Mouse (Mus musculus): ENCODE measurements around the gene Adat3. TPM values are rescaled to one million over a fixed set of nuclear protein-coding genes. Genes with fewer than 3 reads are reported as not detected.
"Not testable (repeated sequence)": the region's sequence is repeated elsewhere in the genome, so short reads cannot be mapped to it uniquely, and the experiment has no call there.

The Adat3 gene
- polyA plus RNA-seq, 1 experiment from 2014 or later = 6.0 TPM

GRCm38 (mm10) chr10:80605721-80606120 lies 3.0 kb downstream of the Adat3 start, which contains the start of gene Gm49322:
TSS of gene Gm49322 (plus strand) at chr10:80606021.
- H3K4me2 ChIP-seq; H3K4me3 ChIP-seq; H3K9ac ChIP-seq; H3K9me3 ChIP-seq; ATAC-seq (replicated peaks); H3K27ac ChIP-seq; H3K27me3 ChIP-seq (replicated peaks): not testable (repeated sequence)
- WGBS = 86% methylated on average over 4 of the region's 4 CpGs
- Histone ChIP-seq H3K36me3 (replicated peaks) (peaks cover 16% of the 10 kb centered on the region; the same call in 1 of the 2 replicates), H3K4me1 (peaks cover 19% of the 10 kb centered on the region)

GRCm38 (mm10) chr10:80606306-80606705 lies 3.6 kb downstream of the Adat3 start:
- ATAC-seq (replicated peaks) = no peak
- 96% methylated on average over 23 of the region's 23 CpGs for WGBS

GRCm38 (mm10) chr10:80606737-80607350 lies 4.2 kb downstream of the Adat3 start:
- H3K9me3 ChIP-seq = no peaks in the 10 kb centered on the region
- H3K36me3 ChIP-seq (replicated peaks) = peaks cover 16% of the 10 kb centered on the region; the same call in 1 of the 2 replicates
- H3K4me1 ChIP-seq = peaks cover 19% of the 10 kb centered on the region
- H3K9ac ChIP-seq = no peak overlapping the region
- no peak for ATAC-seq (replicated peaks)
- no peak overlapping the region for H3K27ac ChIP-seq
- WGBS = 94% methylated on average over 34 of the region's 34 CpGs
- no peak overlapping the region for H3K4me2 ChIP-seq
- H3K4me3 ChIP-seq = no peak overlapping the region
- no peaks in the 10 kb centered on the region for H3K27me3 ChIP-seq (replicated peaks)

More at GRCm38 (mm10) chr10:80606306-80606705, 3.6 kb downstream of the Adat3 start:
- Histone ChIP-seq H3K27me3 (replicated peaks) (no peaks in the 10 kb centered on the region), H3K4me3 (no peak overlapping the region), H3K27ac (no peak overlapping the region), H3K4me2 (no peak overlapping the region), H3K4me1 (peaks cover 19% of the 10 kb centered on the region), H3K36me3 (replicated peaks) (peaks cover 16% of the 10 kb centered on the region; the same call in 1 of the 2 replicates), H3K9ac (no peak overlapping the region), H3K9me3 (no peaks in the 10 kb centered on the region)

GRCm38 (mm10) chr10:80608435-80608834 lies 5.8 kb downstream of the Adat3 start:
- H3K4me2 ChIP-seq = no peak overlapping the region
- 81% methylated on average over 3 of the region's 3 CpGs for WGBS
- no peaks in the 10 kb centered on the region for H3K27me3 ChIP-seq (replicated peaks)
- no peak overlapping the region for H3K4me3 ChIP-seq
- H3K9ac ChIP-seq = no peak overlapping the region
- peaks cover 19% of the 10 kb centered on the region; the same call in 1 of the 2 replicates for H3K36me3 ChIP-seq (replicated peaks)
- H3K4me1 ChIP-seq = peaks cover 12% of the 10 kb centered on the region
- H3K27ac ChIP-seq = no peak overlapping the region
- no peak for ATAC-seq (replicated peaks)
- H3K9me3 ChIP-seq = no peaks in the 10 kb centered on the region

- Histone ChIP-seq H3K4me3 (no peak overlapping the region), H3K9me3 (no peaks in the 10 kb centered on the region), H3K27ac (no peak overlapping the region), H3K27me3 (replicated peaks) (no peaks in the 10 kb centered on the region), H3K36me3 (replicated peaks) (peaks cover 19% of the 10 kb centered on the region; the same call in 1 of the 2 replicates), H3K9ac (no peak overlapping the region), H3K4me1 (peaks cover 2% of the 10 kb centered on the region; the same call in 1 of the 2 replicates), H3K4me2 (no peak overlapping the region)
- 93% methylated on average over 10 of the region's 10 CpGs for WGBS
- no peak for ATAC-seq (replicated peaks)
Measured at GRCm38 (mm10) chr10:80609269-80609924, 6.7 kb downstream of the Adat3 start.

GRCm38 (mm10) chr10:80610116-80610785 lies 7.6 kb downstream of the Adat3 start:
- Histone ChIP-seq H3K27ac (no peak overlapping the region), H3K36me3 (replicated peaks) (peaks cover 24% of the 10 kb centered on the region; the same call in 1 of the 2 replicates), H3K4me1 (no peaks in the 10 kb centered on the region), H3K4me3 (no peak overlapping the region), H3K27me3 (replicated peaks) (no peaks in the 10 kb centered on the region), H3K9ac (no peak overlapping the region), H3K4me2 (no peak overlapping the region), H3K9me3 (no peaks in the 10 kb centered on the region)
- 92% methylated on average over 9 of the region's 9 CpGs for WGBS
- no peak for ATAC-seq (replicated peaks)

- no peak overlapping the region for H3K9ac ChIP-seq
- WGBS = 81% methylated on average over 4 of the region's 4 CpGs
- H3K27me3 ChIP-seq (replicated peaks) = no peaks in the 10 kb centered on the region
- no peak overlapping the region for H3K27ac ChIP-seq
- ATAC-seq (replicated peaks) = no peak
- no peaks in the 10 kb centered on the region for H3K4me1 ChIP-seq
- no peaks in the 10 kb centered on the region for H3K9me3 ChIP-seq
- peaks cover 31% of the 10 kb centered on the region for H3K36me3 ChIP-seq (replicated peaks)
- no peak overlapping the region for H3K4me2 ChIP-seq
- no peak overlapping the region for H3K4me3 ChIP-seq
Measured at GRCm38 (mm10) chr10:80611024-80611423, 8.3 kb downstream of the Adat3 start.

- peaks cover 24% of the 10 kb centered on the region for H3K36me3 ChIP-seq (replicated peaks)
- H3K4me3 ChIP-seq = no peak overlapping the region
- no peak overlapping the region for H3K4me2 ChIP-seq
- no peak overlapping the region for H3K27ac ChIP-seq
- H3K9ac ChIP-seq = no peak overlapping the region
- 94% methylated on average over 3 of the region's 3 CpGs for WGBS
- no peaks in the 10 kb centered on the region for H3K9me3 ChIP-seq
- no peaks in the 10 kb centered on the region for H3K27me3 ChIP-seq (replicated peaks)
- no peaks in the 10 kb centered on the region for H3K4me1 ChIP-seq
- ATAC-seq (replicated peaks) = no peak
Measured at GRCm38 (mm10) chr10:80611905-80612304, 9.2 kb downstream of the Adat3 start.

- Histone ChIP-seq H3K4me3 (no peak overlapping the region), H3K27ac (no peak overlapping the region), H3K36me3 (replicated peaks) (peaks cover 19% of the 10 kb centered on the region), H3K4me1 (no peaks in the 10 kb centered on the region), H3K4me2 (no peak overlapping the region), H3K9ac (no peak overlapping the region), H3K9me3 (no peaks in the 10 kb centered on the region), H3K27me3 (replicated peaks) (no peaks in the 10 kb centered on the region)
- no peak for ATAC-seq (replicated peaks)
- 90% methylated on average over 3 of the region's 3 CpGs for WGBS
Measured at GRCm38 (mm10) chr10:80613821-80614220, 11.1 kb downstream of the Adat3 start.

GRCm38 (mm10) chr10:80614351-80614750 lies 11.7 kb downstream of the Adat3 start:
- Histone ChIP-seq H3K27me3 (replicated peaks) (no peaks in the 10 kb centered on the region), H3K27ac (no peak overlapping the region), H3K36me3 (replicated peaks) (peaks cover 16% of the 10 kb centered on the region), H3K4me3 (no peak overlapping the region), H3K4me1 (no peaks in the 10 kb centered on the region), H3K9ac (no peak overlapping the region), H3K4me2 (no peak overlapping the region), H3K9me3 (no peaks in the 10 kb centered on the region)
- ATAC-seq (replicated peaks) = no peak
- WGBS = 94% methylated on average over 6 of the region's 6 CpGs

GRCm38 (mm10) chr10:80618181-80618580 lies 15.5 kb downstream of the Adat3 start:
- Histone ChIP-seq H3K4me1 (peaks cover 10% of the 10 kb centered on the region), H3K4me3 (no peak overlapping the region)

GRCm38 (mm10) chr10:80619465-80620244 lies 17.0 kb downstream of the Adat3 start:
- WGBS = 37% methylated on average over 8 of the region's 8 CpGs
- peaks cover 25% of the 10 kb centered on the region for H3K4me1 ChIP-seq
- peaks cover 13% of the 10 kb centered on the region for H3K36me3 ChIP-seq (replicated peaks)
- no peak overlapping the region for H3K4me2 ChIP-seq
- H3K9ac ChIP-seq = no peak overlapping the region
- H3K27me3 ChIP-seq (replicated peaks) = no peaks in the 10 kb centered on the region
- H3K4me3 ChIP-seq = no peak overlapping the region
- H3K9me3 ChIP-seq = no peaks in the 10 kb centered on the region
- no peak for ATAC-seq (replicated peaks)
- no peak overlapping the region for H3K27ac ChIP-seq

More at GRCm38 (mm10) chr10:80618181-80618580, 15.5 kb downstream of the Adat3 start:
- Histone ChIP-seq H3K27ac (no peak overlapping the region), H3K4me2 (no peak overlapping the region), H3K36me3 (replicated peaks) (peaks cover 13% of the 10 kb centered on the region), H3K9me3 (no peaks in the 10 kb centered on the region), H3K27me3 (replicated peaks) (no peaks in the 10 kb centered on the region), H3K9ac (no peak overlapping the region)
- ATAC-seq (replicated peaks) = no peak
- 80% methylated on average over 9 of the region's 9 CpGs for WGBS
